Mouse (Mus musculus) erythroblast, embryonic 14.5 days (primary cell): ENCODE data around the gene Mettl7a3. TPM values are rescaled to one million over a fixed set of nuclear protein-coding genes. Genes with fewer than 3 reads are reported as not detected.

Experiments
- H3K27me3 ChIP-seq: 2 replicates; pipeline ENCODE4 v1.6.1; 2012; ENCODE audit warnings: inconsistent platforms; ENCODE audit not compliant: control insufficient read depth
- H3K36me3 ChIP-seq: 2 replicates; pipeline ENCODE4 v1.6.1; 2012; ENCODE audit warnings: mild to moderate bottlenecking, inconsistent platforms; ENCODE audit not compliant: control insufficient read depth
- H3K4me1 ChIP-seq: 2 replicates; pipeline ENCODE4 v1.6.1; 2012; ENCODE audit warnings: inconsistent platforms; ENCODE audit not compliant: control insufficient read depth
- H3K4me3 ChIP-seq: replicated peaks from 2 replicates; pipeline ENCODE3; 2012; ENCODE audit warnings: moderate library complexity, mild to moderate bottlenecking, inconsistent platforms
- H3K9me3 ChIP-seq: 2 replicates; pipeline ENCODE4 v1.6.1; 2012; ENCODE audit warnings: low read length, inconsistent platforms, mixed read lengths; ENCODE audit not compliant: control insufficient read depth
- GATA1 ChIP-seq: IDR thresholded peaks from 2 replicates; pipeline ENCODE4 v1.6.1; 2012; ENCODE audit warnings: low read length, inconsistent platforms, mixed read lengths
- TAL1 ChIP-seq: IDR thresholded peaks from 3 replicates; pipeline ENCODE4 v1.6.1; 2012; ENCODE audit warnings: low read length, inconsistent platforms, mixed read lengths
- polyA plus RNA-seq: library from polyadenylated mRNA; stranded (reverse); fragments of >175 nt; gene quantifications from 2 replicates; pipeline ENCODE4 v1.2.3, GENCODE M21; 2012

The Mettl7a3 gene
- polyA plus RNA-seq, 1 experiment, result not detected

DNA sequence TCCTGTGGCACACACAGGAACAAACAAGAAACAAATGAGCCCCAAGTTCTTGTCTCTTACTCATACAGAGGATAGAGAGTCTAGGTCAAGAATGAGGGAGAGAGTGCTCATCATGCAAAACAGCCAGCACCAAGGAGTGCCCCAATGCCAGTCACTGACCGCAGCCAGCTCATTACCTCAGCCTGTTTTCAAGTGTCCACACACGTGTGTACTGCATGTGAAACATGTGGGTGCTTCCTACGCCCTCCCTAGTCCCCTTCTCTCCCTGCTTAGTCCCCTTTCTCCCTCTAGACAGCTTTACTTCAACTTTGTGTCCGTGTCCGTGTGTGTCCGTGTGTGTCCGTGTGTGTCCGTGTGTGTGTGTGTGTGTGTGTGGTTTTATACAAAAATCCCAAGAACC lies 44.9 kb downstream of the Mettl7a3 start:
- H3K27me3 ChIP-seq, result no peaks in the 10 kb centered on the region
- no peaks in the 10 kb centered on the region for H3K36me3 ChIP-seq
- TF ChIP-seq TAL1 (no peak), GATA1 (no peak)
- no peak overlapping the region for H3K4me3 ChIP-seq
- peaks cover 4% of the 10 kb centered on the region for H3K4me1 ChIP-seq
- no peaks in the 10 kb centered on the region for H3K9me3 ChIP-seq

DNA sequence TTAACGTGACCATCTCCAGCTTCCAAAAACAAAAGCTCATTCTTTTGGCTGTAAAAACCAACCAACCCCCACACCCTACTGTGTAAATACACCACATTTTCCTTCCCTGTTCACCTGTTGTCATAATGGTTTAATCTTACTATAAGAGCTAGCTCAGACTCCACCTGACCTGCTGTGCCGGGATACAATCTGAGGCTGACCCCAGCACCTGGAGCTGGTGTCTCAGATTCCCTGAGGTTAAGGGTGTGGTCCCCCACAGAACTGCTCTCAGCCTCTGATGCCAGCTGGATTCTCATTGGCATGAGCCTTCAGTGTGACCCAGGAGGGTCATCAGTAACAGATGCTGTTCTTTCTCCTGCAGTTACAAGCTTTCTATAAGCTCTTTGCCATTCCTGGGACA lies 45.4 kb downstream of the Mettl7a3 start:
- Histone ChIP-seq H3K27me3 (no peaks in the 10 kb centered on the region), H3K36me3 (no peaks in the 10 kb centered on the region), H3K9me3 (no peaks in the 10 kb centered on the region), H3K4me1 (peaks cover 4% of the 10 kb centered on the region), H3K4me3 (no peak overlapping the region)
- TF ChIP-seq GATA1 (no peak), TAL1 (no peak)

DNA sequence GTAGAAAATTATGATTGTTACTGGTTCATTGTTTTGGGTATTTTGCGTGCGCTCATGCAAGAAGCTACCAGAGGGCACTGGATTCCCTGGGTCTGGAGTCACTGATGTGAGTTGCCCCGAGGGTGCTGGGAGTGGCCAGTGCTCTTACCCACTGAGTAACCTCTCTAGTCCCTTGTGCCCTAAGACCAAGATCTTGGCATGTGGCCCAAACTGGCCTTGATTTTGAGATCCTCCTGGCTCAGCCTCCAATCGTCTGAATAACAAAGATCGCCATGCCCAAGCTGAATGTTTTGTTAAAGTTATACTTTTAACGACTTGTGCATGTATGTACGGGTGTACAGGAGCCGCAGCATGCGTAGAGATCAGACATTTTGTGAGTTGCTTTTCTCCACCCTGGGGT lies 51.0 kb downstream of the Mettl7a3 start:
- Histone ChIP-seq H3K4me3 (no peak overlapping the region), H3K4me1 (peaks cover 25% of the 10 kb centered on the region), H3K9me3 (no peaks in the 10 kb centered on the region), H3K36me3 (peaks cover 39% of the 10 kb centered on the region), H3K27me3 (no peaks in the 10 kb centered on the region)
- TF ChIP-seq GATA1, result no peak

DNA sequence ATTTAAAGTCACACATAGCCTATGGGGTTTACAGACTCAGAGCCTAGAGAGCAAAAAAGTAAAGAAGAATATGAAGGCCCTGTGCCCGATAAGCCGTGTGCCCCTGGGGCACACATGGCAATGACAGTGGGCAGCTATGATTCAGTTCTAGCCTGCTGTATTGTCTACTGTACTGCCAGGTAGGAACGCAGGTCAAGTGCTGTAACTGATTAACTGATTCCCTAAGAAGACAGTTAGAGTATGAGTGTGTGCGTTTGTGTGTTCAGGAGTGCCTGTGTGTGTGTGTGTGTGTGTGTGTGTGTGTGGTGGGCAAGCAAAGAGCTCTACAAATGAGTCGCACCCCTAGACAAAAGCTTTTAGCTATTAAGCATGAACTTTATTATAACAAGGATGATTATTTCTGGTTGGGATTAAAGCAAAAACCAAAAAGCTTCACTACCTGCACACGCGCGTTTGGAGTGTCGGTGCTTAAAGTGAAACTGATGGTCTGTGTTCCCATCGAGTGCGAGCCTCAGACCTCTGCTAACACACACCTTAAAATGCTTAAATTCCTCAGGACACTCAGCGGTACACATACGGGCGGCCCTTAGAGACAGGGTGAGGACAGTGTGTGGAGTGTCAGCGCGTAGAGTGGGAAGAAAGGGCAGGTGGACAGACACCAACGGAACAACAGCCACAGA lies 53.0 kb downstream of the Mettl7a3 start:
- H3K4me1 ChIP-seq, result peaks cover 45% of the 10 kb centered on the region
- no peaks in the 10 kb centered on the region for H3K9me3 ChIP-seq
- no peaks in the 10 kb centered on the region for H3K27me3 ChIP-seq
- no peak overlapping the region for H3K4me3 ChIP-seq
- TF ChIP-seq TAL1 (no peak), GATA1 (no peak)
- peaks cover 59% of the 10 kb centered on the region for H3K36me3 ChIP-seq

DNA sequence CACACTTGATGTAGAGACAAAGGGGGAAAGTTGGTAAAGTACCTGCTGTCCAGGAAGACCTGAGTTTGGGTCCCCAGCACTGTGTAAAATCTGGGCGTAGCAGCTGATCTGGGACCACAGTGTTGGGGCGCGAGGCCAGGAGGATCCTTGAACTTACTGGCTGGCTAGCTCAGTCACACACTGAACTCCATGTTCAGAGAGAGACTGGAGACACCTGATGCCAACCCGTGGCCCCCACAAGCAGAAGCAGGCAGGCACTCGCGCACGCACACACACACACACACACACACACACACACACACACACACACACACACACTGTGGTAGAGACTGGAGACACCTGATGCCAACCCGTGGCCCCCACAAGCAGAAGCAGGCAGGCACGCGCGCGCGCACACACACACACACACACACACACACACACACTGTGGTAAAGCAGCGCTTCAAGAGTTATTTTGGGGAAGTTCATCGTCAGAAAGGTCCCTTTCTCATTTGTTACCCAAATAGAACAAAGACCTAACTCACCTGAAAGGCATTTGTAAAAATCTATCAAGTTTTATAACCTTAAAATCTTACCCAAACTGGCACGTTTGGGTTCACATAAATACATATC lies 53.6 kb downstream of the Mettl7a3 start:
- peaks cover 65% of the 10 kb centered on the region for H3K36me3 ChIP-seq
- TF ChIP-seq GATA1 (no peak), TAL1 (no peak)
- no peaks in the 10 kb centered on the region for H3K27me3 ChIP-seq
- no peaks in the 10 kb centered on the region for H3K9me3 ChIP-seq
- H3K4me1 ChIP-seq, result peaks cover 49% of the 10 kb centered on the region
- H3K4me3 ChIP-seq, result no peak overlapping the region

DNA sequence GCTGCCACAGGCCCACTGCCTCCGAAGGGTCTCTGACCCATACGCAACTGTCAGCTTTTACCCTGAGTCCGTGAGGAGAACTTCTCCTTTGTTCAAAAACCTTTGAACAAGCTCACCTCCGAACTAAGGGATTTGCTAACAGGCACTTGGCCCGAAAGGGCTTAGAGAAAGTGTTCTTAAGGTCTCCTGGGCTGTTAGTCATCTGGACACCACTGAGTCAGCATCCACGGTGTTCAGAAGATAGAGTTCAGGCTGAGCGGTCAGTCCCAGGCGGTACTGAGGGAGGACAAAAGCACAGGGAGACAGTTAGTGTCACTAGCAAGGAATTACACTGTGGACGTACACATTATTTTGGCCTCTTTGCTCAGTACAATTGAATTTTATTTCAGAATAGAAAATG lies 54.2 kb downstream of the Mettl7a3 start:
- Histone ChIP-seq H3K36me3 (peaks cover 71% of the 10 kb centered on the region), H3K4me1 (peaks cover 54% of the 10 kb centered on the region), H3K27me3 (no peaks in the 10 kb centered on the region), H3K4me3 (no peak overlapping the region), H3K9me3 (no peaks in the 10 kb centered on the region)
- TF ChIP-seq TAL1 (no peak), GATA1 (no peak)

Other genes with a start within 250 kb of the Mettl7a3 start
- 6.3 and 6.7 TPM in 2 replicates for gene Atf1, start 107.1 kb upstream of the Mettl7a3 start, polyA plus RNA-seq
- not detected in 2 replicates for gene Tmprss12, start 54.1 kb upstream of the Mettl7a3 start, polyA plus RNA-seq
- gene Mettl7a1, start 30.8 kb upstream of the Mettl7a3 start, polyA plus RNA-seq, result 9.7 and 12.9 TPM in 2 replicates
- gene Methig1, start 18.2 kb downstream of the Mettl7a3 start, polyA plus RNA-seq, result not detected in 2 replicates
- gene Mettl7a2, start 18.3 kb downstream of the Mettl7a3 start, polyA plus RNA-seq, result not detected in 2 replicates
- not detected in 2 replicates for gene Higd1c, start 29.6 kb downstream of the Mettl7a3 start, polyA plus RNA-seq
- gene Gm5475, start 87.2 kb downstream of the Mettl7a3 start, polyA plus RNA-seq, result not detected in 2 replicates
- 1.8 and 2.7 TPM in 2 replicates for gene Slc11a2, start 90.1 kb downstream of the Mettl7a3 start, polyA plus RNA-seq
- 0.62 and 1.0 TPM in 2 replicates for gene Letmd1, start 134.1 kb downstream of the Mettl7a3 start, polyA plus RNA-seq
- gene Csrnp2, start 160.6 kb downstream of the Mettl7a3 start, polyA plus RNA-seq, result 0.01 TPM in 1 of 2 replicates, not detected in the other
- gene Tfcp2, start 217.1 kb downstream of the Mettl7a3 start, polyA plus RNA-seq, result 0.16 and 0.65 TPM in 2 replicates